Mouse (Mus musculus): ENCODE measurements around the gene Dnase2a. TPM values are rescaled to one million over a fixed set of nuclear protein-coding genes. Genes with fewer than 3 reads are reported as not detected.

Dnase2a gene
- polyA plus RNA-seq, 1 experiment from 2014 or later = 10.1 TPM

- no peak overlapping the region for H3K27ac ChIP-seq (replicated peaks; ENCODE audit: low read depth, low read length)
- H3K9ac ChIP-seq (ENCODE audit: low read depth, low read length) = no peak overlapping the region
- H3K4me3 ChIP-seq (ENCODE audit: low read depth, low read length) = 0 out of 2 replicates have a peak overlapping the region, but pooled peaks have one; percentile 53
- no peaks in the 10 kb centered on the region for H3K27me3 ChIP-seq (replicated peaks; ENCODE audit: control insufficient read depth, insufficient read depth, low read length)
- DNase-seq (ENCODE audit: low spot score) (no peak), ATAC-seq (ENCODE audit: low read depth) (no peak)
- H3K4me1 ChIP-seq (ENCODE audit: control insufficient read depth, insufficient read depth, low read length) = peaks cover 23% of the 10 kb centered on the region
- 53% methylated on average over 3 of the region's 3 CpGs for WGBS
- H3K4me2 ChIP-seq (ENCODE audit: low read depth, low read length) = peak overlapping the region; percentile 83
- peaks cover 15% of the 10 kb centered on the region for H3K36me3 ChIP-seq (ENCODE audit: control insufficient read depth, insufficient read depth, low read length)
- H3K9me3 ChIP-seq (ENCODE audit: control insufficient read depth, low read length) = no peaks in the 10 kb centered on the region
These were observed 58.2 kb downstream of the Dnase2a start for GRCm38 (mm10) chr8:84966603-84967002.

- H3K27me3 ChIP-seq (replicated peaks; ENCODE audit: control insufficient read depth, insufficient read depth, low read length) = no peaks in the 10 kb centered on the region
- ATAC-seq (ENCODE audit: low read depth) (no peak), DNase-seq (ENCODE audit: low spot score) (no peak)
- peak overlapping the region; percentile 94; the same call in 1 of the 2 replicates for H3K4me2 ChIP-seq (ENCODE audit: low read depth, low read length)
- H3K36me3 ChIP-seq (ENCODE audit: control insufficient read depth, insufficient read depth, low read length) = peaks cover 21% of the 10 kb centered on the region
- WGBS = 87% methylated on average over 13 of the region's 13 CpGs
- H3K4me3 ChIP-seq (ENCODE audit: low read depth, low read length) = no peak overlapping the region; the same call in 1 of the 2 replicates
- peaks cover 23% of the 10 kb centered on the region for H3K4me1 ChIP-seq (ENCODE audit: control insufficient read depth, insufficient read depth, low read length)
- no peak overlapping the region for H3K27ac ChIP-seq (replicated peaks; ENCODE audit: low read depth, low read length)
- no peak overlapping the region for H3K9ac ChIP-seq (ENCODE audit: low read depth, low read length)
- H3K9me3 ChIP-seq (ENCODE audit: control insufficient read depth, low read length) = no peaks in the 10 kb centered on the region
These were observed 59.4 kb downstream of the Dnase2a start for GRCm38 (mm10) chr8:84967532-84968304.

- H3K27me3 ChIP-seq (replicated peaks; ENCODE audit: control insufficient read depth, insufficient read depth, low read length) = no peaks in the 10 kb centered on the region
These were observed 60.3 kb downstream of the Dnase2a start for GRCm38 (mm10) chr8:84968650-84969049.

GRCm38 (mm10) chr8:84969241-84970134 lies 61.1 kb downstream of the Dnase2a start, which contains the start of the genes Gm49661, Prdx2 and Rnaseh2a:
TSS of gene Gm49661 (minus strand) at chr8:84969433.
TSS of gene Prdx2 (plus strand) at chr8:84969587.
TSS of gene Rnaseh2a (minus strand) at chr8:84969767.
- H3K9ac ChIP-seq (ENCODE audit: low read depth, low read length) = peak within 1 kb of the TSS; percentile 86
- DNase-seq (ENCODE audit: low spot score) (peak; percentile 85), ATAC-seq (ENCODE audit: low read depth) (peak; percentile 78)
- H3K27ac ChIP-seq (replicated peaks; ENCODE audit: low read depth, low read length) = peak within 1 kb of the TSS; percentile 78
- H3K27me3 ChIP-seq (replicated peaks; ENCODE audit: control insufficient read depth, insufficient read depth, low read length) = no peaks in the 10 kb centered on the region
- no peaks in the 10 kb centered on the region for H3K9me3 ChIP-seq (ENCODE audit: control insufficient read depth, low read length)
- H3K36me3 ChIP-seq (ENCODE audit: control insufficient read depth, insufficient read depth, low read length) = peaks cover 37% of the 10 kb centered on the region
- H3K4me3 ChIP-seq (ENCODE audit: low read depth, low read length) = peak within 1 kb of the TSS; percentile 73
- under 1% methylated on average over 41 of the region's 56 CpGs for WGBS
- H3K4me2 ChIP-seq (ENCODE audit: low read depth, low read length) = peak within 1 kb of the TSS; percentile 94
- H3K4me1 ChIP-seq (ENCODE audit: control insufficient read depth, insufficient read depth, low read length) = peaks cover 23% of the 10 kb centered on the region

More at GRCm38 (mm10) chr8:84968650-84969049, 60.3 kb downstream of the Dnase2a start:
- peak overlapping the region; percentile 73 for H3K4me3 ChIP-seq (ENCODE audit: low read depth, low read length)
- H3K4me2 ChIP-seq (ENCODE audit: low read depth, low read length) = peak overlapping the region; percentile 94
- no peak for ATAC-seq (ENCODE audit: low read depth)
- H3K27ac ChIP-seq (replicated peaks; ENCODE audit: low read depth, low read length) = peak overlapping the region; percentile 78
- peak overlapping the region; percentile 86 for H3K9ac ChIP-seq (ENCODE audit: low read depth, low read length)
- WGBS = 18% methylated on average over 2 of the region's 2 CpGs
- no peak for DNase-seq (ENCODE audit: low spot score)
- H3K36me3 ChIP-seq (ENCODE audit: control insufficient read depth, insufficient read depth, low read length) = peaks cover 29% of the 10 kb centered on the region
- H3K9me3 ChIP-seq (ENCODE audit: control insufficient read depth, low read length) = no peaks in the 10 kb centered on the region
- H3K4me1 ChIP-seq (ENCODE audit: control insufficient read depth, insufficient read depth, low read length) = peaks cover 23% of the 10 kb centered on the region

GRCm38 (mm10) chr8:84970135-84970790 lies 61.9 kb downstream of the Dnase2a start:
- H3K4me3 ChIP-seq (ENCODE audit: low read depth, low read length) = peak overlapping the region; percentile 73
- H3K4me1 ChIP-seq (ENCODE audit: control insufficient read depth, insufficient read depth, low read length) = peaks cover 20% of the 10 kb centered on the region
- H3K36me3 ChIP-seq (ENCODE audit: control insufficient read depth, insufficient read depth, low read length) = peaks cover 45% of the 10 kb centered on the region
- WGBS = 6% methylated on average over 21 of the region's 21 CpGs
- no peak for ATAC-seq (ENCODE audit: low read depth)
- H3K4me2 ChIP-seq (ENCODE audit: low read depth, low read length) = peak overlapping the region; percentile 94
- peak overlapping the region; percentile 86 for H3K9ac ChIP-seq (ENCODE audit: low read depth, low read length)
- no peaks in the 10 kb centered on the region for H3K9me3 ChIP-seq (ENCODE audit: control insufficient read depth, low read length)
- H3K27ac ChIP-seq (replicated peaks; ENCODE audit: low read depth, low read length) = peak overlapping the region; percentile 78
- H3K27me3 ChIP-seq (replicated peaks; ENCODE audit: control insufficient read depth, insufficient read depth, low read length) = no peaks in the 10 kb centered on the region
- no peak for DNase-seq (ENCODE audit: low spot score)

GRCm38 (mm10) chr8:84970913-84971312 lies 62.6 kb downstream of the Dnase2a start:
- Histone ChIP-seq H3K9ac (ENCODE audit: low read depth, low read length) (peak overlapping the region; percentile 86), H3K9me3 (ENCODE audit: control insufficient read depth, low read length) (no peaks in the 10 kb centered on the region), H3K27me3 (replicated peaks; ENCODE audit: control insufficient read depth, insufficient read depth, low read length) (no peaks in the 10 kb centered on the region), H3K4me1 (ENCODE audit: control insufficient read depth, insufficient read depth, low read length) (peaks cover 21% of the 10 kb centered on the region), H3K4me2 (ENCODE audit: low read depth, low read length) (peak overlapping the region; percentile 94), H3K36me3 (ENCODE audit: control insufficient read depth, insufficient read depth, low read length) (peaks cover 45% of the 10 kb centered on the region), H3K4me3 (ENCODE audit: low read depth, low read length) (peak overlapping the region; percentile 73), H3K27ac (replicated peaks; ENCODE audit: low read depth, low read length) (no peak overlapping the region)
- ATAC-seq (ENCODE audit: low read depth) (no peak), DNase-seq (ENCODE audit: low spot score) (no peak)
- WGBS = 51% methylated on average over 5 of the region's 5 CpGs

Data from embryonic facial prominence, embryonic 14.5 days (tissue).